Mouse (Mus musculus) brain, adult 2 months (tissue): ENCODE measurements around the gene Btd.
A peak's percentile ranks its signal among the peaks of the same experiment; 100 is the strongest.
"Not testable (repeated sequence)": the region's sequence is repeated elsewhere in the genome, so short reads cannot be mapped to it uniquely, and the experiment has no call there.

Source experiments
- DNase-seq: peaks from one replicate; pipeline ENCODE4 v3.0.0; 2011; ENCODE audit warnings: low read depth, low spot score

The Btd gene

GRCm38 (mm10) chr14:31640890-31641505 is at the start of gene Btd, which contains the start of gene Hacl1:
Gene Btd (plus strand): TSS chr14:31641028.
Gene Hacl1 (minus strand): TSS chr14:31641286.
- DNase-seq: peak; percentile 96

- DNase-seq: no peak
Measured at GRCm38 (mm10) chr14:31591243-31591642, 49.6 kb upstream of the Btd start, which contains the start of gene Colq. Gene Colq (minus strand): TSS chr14:31591343.

GRCm38 (mm10) chr14:31593036-31593435 is 47.8 kb upstream of the Btd start:
- no peak for DNase-seq

GRCm38 (mm10) chr14:31594693-31595092 is 46.1 kb upstream of the Btd start:
- no peak for DNase-seq

GRCm38 (mm10) chr14:31596408-31596807 is 44.4 kb upstream of the Btd start:
- DNase-seq: no peak

GRCm38 (mm10) chr14:31597446-31597845 is 43.4 kb upstream of the Btd start:
- no peak for DNase-seq

GRCm38 (mm10) chr14:31601908-31602615 is 38.8 kb upstream of the Btd start:
- DNase-seq: no peak

- DNase-seq: not testable (repeated sequence)
Measured at GRCm38 (mm10) chr14:31602616-31602979, 38.2 kb upstream of the Btd start.

GRCm38 (mm10) chr14:31604916-31605315 is 35.9 kb upstream of the Btd start:
- DNase-seq: peak; percentile 48

GRCm38 (mm10) chr14:31605514-31605913 is 35.3 kb upstream of the Btd start:
- no peak for DNase-seq

- DNase-seq: no peak
Measured at GRCm38 (mm10) chr14:31611986-31612385, 28.8 kb upstream of the Btd start.

GRCm38 (mm10) chr14:31613671-31614070 is 27.2 kb upstream of the Btd start:
- DNase-seq: no peak

- DNase-seq: peak; percentile 53
Measured at GRCm38 (mm10) chr14:31617204-31617603, 23.6 kb upstream of the Btd start.

GRCm38 (mm10) chr14:31617997-31618396 is 22.8 kb upstream of the Btd start:
- no peak for DNase-seq

GRCm38 (mm10) chr14:31620591-31621223 is 20.1 kb upstream of the Btd start:
- DNase-seq: peak; percentile 42

GRCm38 (mm10) chr14:31622748-31623147 is 18.1 kb upstream of the Btd start:
- peak; percentile 91 for DNase-seq

GRCm38 (mm10) chr14:31630677-31631076 is 10.2 kb upstream of the Btd start:
- no peak for DNase-seq

GRCm38 (mm10) chr14:31640346-31640889 is 410 bp upstream of the Btd start, which contains the start of gene Gm49387:
Gene Gm49387 (minus strand): TSS chr14:31640878.
- DNase-seq: no peak

- DNase-seq: no peak
Measured at GRCm38 (mm10) chr14:31641506-31642155, 803 bp downstream of the Btd start.

GRCm38 (mm10) chr14:31644183-31644830 is 3.5 kb downstream of the Btd start:
- DNase-seq: no peak

- peak; percentile 21 for DNase-seq
Measured at GRCm38 (mm10) chr14:31644931-31645547, 4.2 kb downstream of the Btd start.
